8 mouse cellular contexts compared by ENCODE assay signal in genomic region chr15:79951226-79951625, GRCm38 (mm10). TPM values are rescaled to one million over a fixed set of nuclear protein-coding genes. Genes with fewer than 3 reads are reported as not detected.
A peak's percentile ranks its signal among the peaks of the same experiment; 100 is the strongest.
DNase-seq lines count a peak whose midpoint lies in the region; ATAC-seq and TF ChIP-seq lines count a peak whose summit lies in the region.

No protein-coding gene starts in this region.

- H3K27me3 ChIP-seq in hindbrain, embryonic 10.5 days (ENCODE audit: insufficient read depth, poor library complexity, severe bottlenecking) = peaks cover 21% of the 10 kb centered on the region
- H3K27me3 ChIP-seq in hindbrain, embryonic 11.5 days (ENCODE audit: control insufficient read depth, insufficient read depth, low read length) = 0 out of 2 replicates have a peak, but pooled peaks cover 2% of the 10 kb centered on the region
- H3K27me3 ChIP-seq in E14TG2a.4 (ENCODE audit: insufficient read depth, low read length) = no peaks in the 10 kb centered on the region
- no peaks in the 10 kb centered on the region for H3K27me3 ChIP-seq in forebrain, postnatal 0 days (ENCODE audit: insufficient read depth, low read length)
- no peaks in the 10 kb centered on the region for H3K27me3 ChIP-seq in limb, embryonic 15.5 days

- no peak for DNase-seq in hindbrain, embryonic 10.5 days (ENCODE audit: low spot score)
- DNase-seq in hindbrain, embryonic 11.5 days (ENCODE audit: low spot score) = no peak
- DNase-seq in forebrain, postnatal 0 days = no peak
- no peak for DNase-seq in natural killer cell, adult 2 months (ENCODE audit: low spot score in 2 of 2)
- DNase-seq in left cerebral cortex, adult 9 months (ENCODE audit: low spot score in 2 of 2) = no peak

- no peak overlapping the region for H3K4me2 ChIP-seq in hindbrain, embryonic 11.5 days (replicated peaks; ENCODE audit: low read depth, low read length)
- 0 out of 2 replicates have a peak overlapping the region, but pooled peaks have one; percentile 62 for H3K4me2 ChIP-seq in forebrain, postnatal 0 days (ENCODE audit: low read depth)
- no peak overlapping the region for H3K4me2 ChIP-seq in limb, embryonic 15.5 days

- no peak for ATAC-seq in hindbrain, embryonic 11.5 days (ENCODE audit: low FRiP score)
- ATAC-seq in forebrain, postnatal 0 days = no peak
- no peak for ATAC-seq in limb, embryonic 15.5 days (ENCODE audit: insufficient number of reproducible peaks, low FRiP score, low TSS enrichment, low read depth)
- no peak for ATAC-seq in megakaryocyte-erythroid progenitor cell, adult 5-6 weeks (replicated peaks; ENCODE audit: low FRiP score, low TSS enrichment, poor library complexity, severe bottlenecking)

- TF ChIP-seq CTCF in E14TG2a.4 (conservative IDR thresholded peaks at IDR 0.05; ENCODE audit: low read length) = no peak
- TF ChIP-seq CTCF in forebrain, postnatal 0 days (IDR thresholded peaks at IDR 0.05; ENCODE audit: low read depth) = no peak

- H3K9ac ChIP-seq in hindbrain, embryonic 11.5 days (ENCODE audit: low read depth, low read length) = no peak overlapping the region
- H3K9ac ChIP-seq in forebrain, postnatal 0 days = no peak overlapping the region; the same call in 1 of the 2 replicates
- no peak overlapping the region for H3K9ac ChIP-seq in limb, embryonic 15.5 days

- peaks cover 38% of the 10 kb centered on the region for H3K4me1 ChIP-seq in hindbrain, embryonic 10.5 days (replicated peaks)
- peaks cover 14% of the 10 kb centered on the region; the same call in 1 of the 2 replicates for H3K4me1 ChIP-seq in hindbrain, embryonic 11.5 days (replicated peaks; ENCODE audit: control insufficient read depth, insufficient read depth, low read length)
- H3K4me1 ChIP-seq in E14TG2a.4 (replicated peaks; ENCODE audit: low read depth, low read length) = peaks cover 96% of the 10 kb centered on the region
- H3K4me1 ChIP-seq in forebrain, postnatal 0 days (ENCODE audit: insufficient read depth) = peaks cover 7% of the 10 kb centered on the region
- H3K4me1 ChIP-seq in limb, embryonic 15.5 days = peaks cover 46% of the 10 kb centered on the region

- peak overlapping the region; percentile 82 for H3K27ac ChIP-seq in hindbrain, embryonic 10.5 days
- H3K27ac ChIP-seq in hindbrain, embryonic 11.5 days (ENCODE audit: low read depth, low read length) = no peak overlapping the region
- peak overlapping the region; percentile 24; the same call in 1 of the 2 replicates for H3K27ac ChIP-seq in forebrain, postnatal 0 days (ENCODE audit: low read depth, low read length)
- H3K27ac ChIP-seq in limb, embryonic 15.5 days = peak overlapping the region; percentile 30

- H3K36me3 ChIP-seq in hindbrain, embryonic 10.5 days = no peaks in the 10 kb centered on the region
- H3K36me3 ChIP-seq in hindbrain, embryonic 11.5 days (ENCODE audit: control insufficient read depth, insufficient read depth, low read length) = no peaks in the 10 kb centered on the region
- peaks cover 80% of the 10 kb centered on the region for H3K36me3 ChIP-seq in E14TG2a.4 (ENCODE audit: insufficient read depth, low read length)
- H3K36me3 ChIP-seq in forebrain, postnatal 0 days (ENCODE audit: insufficient read depth) = no peaks in the 10 kb centered on the region
- no peaks in the 10 kb centered on the region for H3K36me3 ChIP-seq in limb, embryonic 15.5 days

- H3K9me3 ChIP-seq in hindbrain, embryonic 10.5 days = no peaks in the 10 kb centered on the region
- no peaks in the 10 kb centered on the region for H3K9me3 ChIP-seq in hindbrain, embryonic 11.5 days (ENCODE audit: control insufficient read depth, low read length)
- no peaks in the 10 kb centered on the region for H3K9me3 ChIP-seq in E14TG2a.4 (ENCODE audit: low read length)
- no peaks in the 10 kb centered on the region for H3K9me3 ChIP-seq in forebrain, postnatal 0 days (ENCODE audit: low read length)
- no peaks in the 10 kb centered on the region for H3K9me3 ChIP-seq in limb, embryonic 15.5 days

- H3K4me3 ChIP-seq in hindbrain, embryonic 10.5 days = no peak overlapping the region; the same call in 1 of the 2 replicates
- no peak overlapping the region for H3K4me3 ChIP-seq in hindbrain, embryonic 11.5 days (ENCODE audit: low read depth, low read length)
- H3K4me3 ChIP-seq in E14TG2a.4 (replicated peaks; ENCODE audit: low read length) = peak overlapping the region; percentile 17; the same call in 1 of the 2 replicates
- H3K4me3 ChIP-seq in forebrain, postnatal 0 days (ENCODE audit: low read depth, low read length) = no peak overlapping the region
- no peak overlapping the region for H3K4me3 ChIP-seq in limb, embryonic 15.5 days

- 73% methylated on average over 6 of the region's 6 CpGs for WGBS in hindbrain, embryonic 10.5 days
- WGBS in hindbrain, embryonic 11.5 days = 73% methylated on average over 6 of the region's 6 CpGs
- WGBS in forebrain, postnatal 0 days = 73% methylated on average over 6 of the region's 6 CpGs
- WGBS in limb, embryonic 15.5 days = 65% methylated on average over 6 of the region's 6 CpGs

RNA-seq across cellular contexts. Expression of gene Cbx7, which starts 19.7 kb away (rescaled TPM):
- 2.4 and 2.9 TPM in 2 replicates for polyA plus RNA-seq in hindbrain, embryonic 10.5 days (2016; fragmentation: Nextera tagmentation; extraction: Ambion mirVana)
- 1.7 and 2.2 TPM in 2 replicates for polyA plus RNA-seq in hindbrain, embryonic 11.5 days (2014; fragmentation: Nextera tagmentation; extraction: Ambion mirVana)
- total RNA-seq in forebrain, postnatal 0 days (2014; rRNA removed) = 6.4 and 11.1 TPM in 2 replicates
- 2.4 and 3.1 TPM in 2 replicates for polyA plus RNA-seq in forebrain, postnatal 0 days (2015; fragmentation: Nextera tagmentation; extraction: Ambion mirVana)
- polyA plus RNA-seq in limb, embryonic 15.5 days (2015; fragmentation: Nextera tagmentation; extraction: Ambion mirVana) = 2.4 and 2.8 TPM in 2 replicates
- 6.8 and 9.9 TPM in 2 replicates for total RNA-seq in megakaryocyte-erythroid progenitor cell, adult 5-6 weeks (2014; fragmentation: Nextera tagmentation)
- total RNA-seq in megakaryocyte-erythroid progenitor cell, adult 5-6 weeks (2017) = 2.5 and 4.4 TPM in 2 replicates

RNA-seq across cellular contexts. Expression of gene Apobec3, which starts 59.8 kb away (rescaled TPM):
- polyA plus RNA-seq in hindbrain, embryonic 10.5 days (2016; fragmentation: Nextera tagmentation; extraction: Ambion mirVana) = 6.9 and 9.0 TPM in 2 replicates
- 6.0 and 9.3 TPM in 2 replicates for polyA plus RNA-seq in hindbrain, embryonic 11.5 days (2014; fragmentation: Nextera tagmentation; extraction: Ambion mirVana)
- total RNA-seq in forebrain, postnatal 0 days (2014; rRNA removed) = 4.0 and 5.3 TPM in 2 replicates
- polyA plus RNA-seq in forebrain, postnatal 0 days (2015; fragmentation: Nextera tagmentation; extraction: Ambion mirVana) = 3.1 and 3.6 TPM in 2 replicates
- 14.7 and 15.3 TPM in 2 replicates for polyA plus RNA-seq in limb, embryonic 15.5 days (2015; fragmentation: Nextera tagmentation; extraction: Ambion mirVana)
- 243 and 293 TPM in 2 replicates for total RNA-seq in megakaryocyte-erythroid progenitor cell, adult 5-6 weeks (2014; fragmentation: Nextera tagmentation)
- 135 and 175 TPM in 2 replicates for total RNA-seq in megakaryocyte-erythroid progenitor cell, adult 5-6 weeks (2017)
